Mouse (Mus musculus) C3H10T1/2 (cell line): Measurements from ENCODE around the gene Gm10073. TPM values are rescaled to one million over a fixed set of nuclear protein-coding genes. Genes with fewer than 3 reads are reported as not detected.

Experiments used
- polyA plus RNA-seq, 2 experiments: library from polyadenylated mRNA; unstranded; fragments of >200 nt; fragmentation: generic; extraction: Trizol; gene quantifications; one replicate each; pipeline ENCODE4 v1.2.1; 2012; ENCODE audit warnings: missing spikeins in 2 of 2

Gene Gm10073
- 100 to 1,000 TPM; 171 to 248 TPM for polyA plus RNA-seq

GRCm38 (mm10) chr8:106573168-106573567 is at the start of gene Gm10073:
Gene Gm10073 (minus strand): TSS chr8:106573461.

GRCm38 (mm10) chr8:106603131-106603819 is 30.0 kb upstream of the Gm10073 start, which contains the start of gene Cdh1:
Gene Cdh1 (plus strand): TSS chr8:106603351.

Other genes starting within 250 kb of the Gm10073 start
- under 1 TPM; 0.26 to 0.87 TPM for gene Smpd3, start 235.5 kb downstream of the Gm10073 start, polyA plus RNA-seq
- gene Zfp90, start 158.1 kb downstream of the Gm10073 start, polyA plus RNA-seq: 10 to 100 TPM in 1 of 2 experiments, under 1 TPM in 1; 0.73 to 12.1 TPM
- not detected for gene 6030452D12Rik, start 72.9 kb downstream of the Gm10073 start, polyA plus RNA-seq
- gene Cdh3, start 62.6 kb downstream of the Gm10073 start, polyA plus RNA-seq: not detected
- under 1 TPM in 1 of 2 experiments, not detected in 1; 0.12 TPM for gene Cdh1, start 29.9 kb upstream of the Gm10073 start, polyA plus RNA-seq
- gene Tango6, start 109.6 kb upstream of the Gm10073 start, polyA plus RNA-seq: 1 to 10 TPM; 4.6 to 5.6 TPM